Mouse (Mus musculus) limb, embryonic 14.5 days (tissue): ENCODE measurements around the gene Prkca. TPM values are rescaled to one million over a fixed set of nuclear protein-coding genes. Genes with fewer than 3 reads are reported as not detected.

ENCODE experiments used
- ATAC-seq: fragments of 200-750 bp; cut with Nextera tagmentation; 2 replicates; pipeline ENCODE4 v1.8.0; 2017; ENCODE audit warnings: low read depth, moderate number of reproducible peaks, moderate TSS enrichment; ENCODE audit not compliant: low FRiP score
- DNase-seq: peaks from one replicate; pipeline ENCODE4 v3.0.0-alpha.2; 2015; ENCODE audit warnings: low spot score
- H3K27ac ChIP-seq: fragments of 300-500 bp; sonication (generic); replicated peaks from 2 replicates; pipeline ENCODE4 v1.5.1; 2014; ENCODE audit warnings: low read depth, mild to moderate bottlenecking, low read length, moderate library complexity, mixed read lengths
- H3K27me3 ChIP-seq: fragments of 300-500 bp; sonication (generic); 2 replicates; pipeline ENCODE4 v1.6.1; 2014; ENCODE audit warnings: low read length, mixed read lengths; ENCODE audit not compliant: control insufficient read depth, insufficient read depth
- H3K36me3 ChIP-seq: fragments of 300-500 bp; sonication (generic); 2 replicates; pipeline ENCODE4 v1.6.1; 2014; ENCODE audit warnings: mild to moderate bottlenecking, low read length, moderate library complexity, mixed read lengths; ENCODE audit not compliant: control insufficient read depth, insufficient read depth
- H3K4me1 ChIP-seq: fragments of 300-500 bp; sonication (generic); 2 replicates; pipeline ENCODE4 v1.6.1; 2014; ENCODE audit warnings: antibody characterized with exemption, low read length, mixed read lengths; ENCODE audit not compliant: control insufficient read depth, insufficient read depth
- H3K4me2 ChIP-seq: fragments of 300-500 bp; sonication (generic); replicated peaks from 2 replicates; pipeline ENCODE4 v1.6.1; 2014; ENCODE audit warnings: low read depth, mild to moderate bottlenecking, low read length, moderate library complexity; ENCODE audit not compliant: severe bottlenecking
- H3K4me3 ChIP-seq: fragments of 300-500 bp; sonication (generic); replicated peaks from 2 replicates; pipeline ENCODE4 v1.5.1; 2014; ENCODE audit warnings: low read length
- H3K9ac ChIP-seq: fragments of 300-500 bp; sonication (generic); 2 replicates; pipeline ENCODE4 v1.6.1; 2014; ENCODE audit warnings: mild to moderate bottlenecking, low read depth, low read length, moderate library complexity; ENCODE audit not compliant: severe bottlenecking
- H3K9me3 ChIP-seq: fragments of 300-500 bp; sonication (generic); 2 replicates; pipeline ENCODE4 v1.6.1; 2016; ENCODE audit warnings: low read length; ENCODE audit not compliant: control insufficient read depth
- POLR2A ChIP-seq: fragments of 200-500 bp; IDR thresholded peaks from 2 replicates; pipeline ENCODE4 v1.8.0; 2012; ENCODE audit warnings: inconsistent platforms, mild to moderate bottlenecking, moderate library complexity, borderline replicate concordance; ENCODE audit not compliant: insufficient read depth, insufficient read length; ENCODE audit errors: extremely low read depth
- WGBS: fragments of 180-500 bp; shearing (Covaris S2); extraction: QIAGEN DNeasy Blood & Tissue Kit; methylation state at CpG from one replicate; pipeline ENCODE4 v1.1.7; 2014; 5-methylcytosine and 5-hydroxymethylcytosine counted together
- polyA plus RNA-seq, 2 experiments: library from polyadenylated mRNA; depleted of rRNA in 1 of 2; stranded (reverse) in 1 of 2; unstranded in 1 of 2; fragments of >200 nt; fragmentation: Nextera tagmentation in 1 of 2; extraction: Ambion mirVana in 1 of 2; gene quantifications; 2 replicates each; pipeline versions ENCODE4 v1.2.1 to v1.2.3; 2012 to 2014

The Prkca gene
- polyA plus RNA-seq (2012; rRNA removed) = 9.7 and 16.3 TPM in 2 replicates
- 9.0 and 10.0 TPM in 2 replicates for polyA plus RNA-seq (2014; fragmentation: Nextera tagmentation; extraction: Ambion mirVana)

- H3K9me3 ChIP-seq = no peaks in the 10 kb centered on the region
- peak within 1 kb of the TSS; percentile 77 for H3K9ac ChIP-seq
- DNase-seq = peak; percentile 93
- no peaks in the 10 kb centered on the region for H3K27me3 ChIP-seq
- H3K4me1 ChIP-seq = peaks cover 4% of the 10 kb centered on the region; the same call in 1 of the 2 replicates
- 0 out of 2 replicates have a peak, but pooled peaks have one; percentile 64 for TF ChIP-seq POLR2A
- peak; percentile 94 for ATAC-seq
- no peaks in the 10 kb centered on the region for H3K36me3 ChIP-seq
- H3K27ac ChIP-seq = peak within 1 kb of the TSS; percentile 72
- H3K4me2 ChIP-seq = peak within 1 kb of the TSS; percentile 99
- H3K4me3 ChIP-seq = peak within 1 kb of the TSS; percentile 78
- WGBS = under 1% methylated on average over 33 of the region's 63 CpGs
Measured at GRCm38 (mm10) chr11:108343789-108344462, at the start of gene Prkca. TSS of gene Prkca (minus strand) at chr11:108343928.

- H3K36me3 ChIP-seq = no peaks in the 10 kb centered on the region
- H3K4me1 ChIP-seq = no peaks in the 10 kb centered on the region
- WGBS = 93% methylated on average over 1 of the region's 1 CpGs
- H3K27ac ChIP-seq = no peak overlapping the region
- H3K4me3 ChIP-seq = no peak overlapping the region
- H3K9ac ChIP-seq = no peak overlapping the region
- no peaks in the 10 kb centered on the region for H3K9me3 ChIP-seq
- H3K27me3 ChIP-seq = no peaks in the 10 kb centered on the region
- ATAC-seq = no peak
- no peak for DNase-seq
- no peak overlapping the region for H3K4me2 ChIP-seq
- no peak for TF ChIP-seq POLR2A
Measured at GRCm38 (mm10) chr11:108385666-108386024, 41.9 kb upstream of the Prkca start.

- 65% methylated on average over 4 of the region's 4 CpGs for WGBS
- no peaks in the 10 kb centered on the region for H3K36me3 ChIP-seq
- no peak for DNase-seq
- H3K27me3 ChIP-seq = no peaks in the 10 kb centered on the region
- no peaks in the 10 kb centered on the region for H3K9me3 ChIP-seq
- H3K9ac ChIP-seq = no peak overlapping the region
- no peak overlapping the region for H3K4me3 ChIP-seq
- no peak overlapping the region for H3K4me2 ChIP-seq
- TF ChIP-seq POLR2A = no peak
- H3K27ac ChIP-seq = no peak overlapping the region
- no peaks in the 10 kb centered on the region for H3K4me1 ChIP-seq
- no peak for ATAC-seq
Measured at GRCm38 (mm10) chr11:108384920-108385665, 41.4 kb upstream of the Prkca start.

GRCm38 (mm10) chr11:108382664-108383063 is 38.9 kb upstream of the Prkca start:
- DNase-seq (no peak), ATAC-seq (no peak)
- Histone ChIP-seq H3K27ac (no peak overlapping the region), H3K4me3 (no peak overlapping the region), H3K27me3 (no peaks in the 10 kb centered on the region), H3K4me2 (no peak overlapping the region), H3K9me3 (no peaks in the 10 kb centered on the region), H3K9ac (no peak overlapping the region), H3K36me3 (no peaks in the 10 kb centered on the region), H3K4me1 (no peaks in the 10 kb centered on the region)
- WGBS = 72% methylated on average over 3 of the region's 3 CpGs
- TF ChIP-seq POLR2A = no peak

GRCm38 (mm10) chr11:108378363-108378751 is 34.6 kb upstream of the Prkca start:
- ATAC-seq (no peak), DNase-seq (no peak)
- H3K4me2 ChIP-seq = no peak overlapping the region
- H3K4me3 ChIP-seq = no peak overlapping the region
- 80% methylated on average over 4 of the region's 4 CpGs for WGBS
- no peaks in the 10 kb centered on the region for H3K27me3 ChIP-seq
- no peak overlapping the region for H3K9ac ChIP-seq
- TF ChIP-seq POLR2A = no peak
- no peak overlapping the region for H3K27ac ChIP-seq
- H3K4me1 ChIP-seq = no peaks in the 10 kb centered on the region
- no peaks in the 10 kb centered on the region for H3K9me3 ChIP-seq
- no peaks in the 10 kb centered on the region for H3K36me3 ChIP-seq
